Mouse (Mus musculus) C2C12 (cell line): ENCODE measurements at regions not wholly inside any gene's neighbourhood (a gene's known extent, or its start where the extent isn't known, plus 50 kb on each side); places are given as distances from the start of the nearest gene placed in this dataset.
A peak's percentile ranks its signal among the peaks of the same experiment; 100 is the strongest.

ENCODE experiments used
- H3K27me3 ChIP-seq: one replicate; pipeline ENCODE4 v1.6.1; 2011; ENCODE audit not compliant: control insufficient read depth, insufficient read depth, insufficient read length
- H3K36me3 ChIP-seq: one replicate; pipeline ENCODE4 v1.6.1; 2011; ENCODE audit not compliant: control insufficient read depth, insufficient read depth
- H3K4me3 ChIP-seq: one replicate; pipeline ENCODE4 v1.5.1; 2011; ENCODE audit warnings: mild to moderate bottlenecking, control low read depth; ENCODE audit not compliant: poor library complexity, insufficient read depth, severe bottlenecking
- H3K79me2 ChIP-seq: one replicate; pipeline ENCODE4 v1.6.1; 2011; ENCODE audit not compliant: control insufficient read depth, insufficient read depth
- H3K79me3 ChIP-seq: one replicate; pipeline ENCODE4 v1.6.1; 2011; ENCODE audit warnings: low read depth, control low read depth
- H3ac ChIP-seq: one replicate; pipeline ENCODE3; 2011; ENCODE audit warnings: low read depth; ENCODE audit not compliant: control insufficient read depth, insufficient read length
- CEBPB ChIP-seq: IDR thresholded peaks from one replicate; pipeline ENCODE4 v1.6.1; 2011; ENCODE audit warnings: low read depth, mild to moderate bottlenecking, control low read depth, moderate library complexity
- CTCF ChIP-seq: IDR thresholded peaks from one replicate; pipeline ENCODE4 v1.5.1; 2011; ENCODE audit not compliant: control insufficient read depth, insufficient read depth, insufficient read length
- FOSL1 ChIP-seq: IDR thresholded peaks from one replicate; pipeline ENCODE4 v1.8.0; 2011; ENCODE audit warnings: mild to moderate bottlenecking, low read length; ENCODE audit not compliant: poor library complexity, insufficient read depth, severe bottlenecking
- MAX ChIP-seq: IDR thresholded peaks from one replicate; pipeline ENCODE4 v1.6.1; 2011; ENCODE audit warnings: mild to moderate bottlenecking, control low read depth
- MYOD1 ChIP-seq: IDR thresholded peaks from one replicate; pipeline ENCODE4 v1.6.1; 2011; ENCODE audit warnings: low read depth; ENCODE audit not compliant: control insufficient read depth, insufficient read length
- MYOG ChIP-seq: IDR thresholded peaks from one replicate; pipeline ENCODE4 v1.6.1; 2011; ENCODE audit not compliant: control insufficient read depth, insufficient read length; ENCODE audit errors: extremely low read depth
- USF1 ChIP-seq: IDR thresholded peaks from one replicate; pipeline ENCODE4 v1.6.1; 2011; ENCODE audit warnings: low read depth, mild to moderate bottlenecking, control low read depth, moderate library complexity

- Histone ChIP-seq H3K79me3 (no peaks in the 10 kb centered on the region), H3K4me3 (no peak overlapping the region), H3K79me2 (no peaks in the 10 kb centered on the region), H3K36me3 (no peaks in the 10 kb centered on the region), H3K27me3 (no peaks in the 10 kb centered on the region), H3ac (no peak overlapping the region)
- TF ChIP-seq MYOD1 (no peak), CTCF (no peak), MAX (no peak), CEBPB (no peak), MYOG (no peak)
Measured at GRCm38 (mm10) chr9:122455779-122456178, 104.4 kb downstream of the Abhd5 start.

DNA sequence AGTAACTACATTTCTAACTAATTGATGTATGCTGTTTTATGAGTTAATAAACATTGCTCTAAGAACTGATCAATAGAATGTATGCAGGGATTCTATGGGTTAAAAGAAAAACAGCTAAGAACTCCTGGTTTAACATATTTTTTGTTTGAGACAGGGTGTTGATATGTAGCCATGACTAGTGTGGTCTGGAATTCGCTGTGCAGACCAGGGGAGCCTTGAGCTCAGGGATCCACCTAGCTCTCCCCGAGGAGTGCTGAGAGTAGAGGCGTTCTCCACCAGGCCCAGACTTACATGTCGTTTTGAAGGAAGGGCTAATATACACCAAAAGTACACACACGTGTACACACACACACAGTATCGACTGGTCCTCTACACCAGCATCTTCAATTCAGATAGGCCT is 108.1 kb downstream of the Abhd5 start:
- Histone ChIP-seq H3K79me2 (no peaks in the 10 kb centered on the region), H3K27me3 (peaks cover 6% of the 10 kb centered on the region), H3K4me3 (no peak overlapping the region), H3ac (no peak overlapping the region), H3K36me3 (no peaks in the 10 kb centered on the region), H3K79me3 (no peaks in the 10 kb centered on the region)
- no peak for TF ChIP-seq FOSL1
- no peak for TF ChIP-seq MAX
- no peak for TF ChIP-seq MYOG
- no peak for TF ChIP-seq CEBPB
- no peak for TF ChIP-seq CTCF
- no peak for TF ChIP-seq MYOD1
- TF ChIP-seq USF1 = no peak

DNA sequence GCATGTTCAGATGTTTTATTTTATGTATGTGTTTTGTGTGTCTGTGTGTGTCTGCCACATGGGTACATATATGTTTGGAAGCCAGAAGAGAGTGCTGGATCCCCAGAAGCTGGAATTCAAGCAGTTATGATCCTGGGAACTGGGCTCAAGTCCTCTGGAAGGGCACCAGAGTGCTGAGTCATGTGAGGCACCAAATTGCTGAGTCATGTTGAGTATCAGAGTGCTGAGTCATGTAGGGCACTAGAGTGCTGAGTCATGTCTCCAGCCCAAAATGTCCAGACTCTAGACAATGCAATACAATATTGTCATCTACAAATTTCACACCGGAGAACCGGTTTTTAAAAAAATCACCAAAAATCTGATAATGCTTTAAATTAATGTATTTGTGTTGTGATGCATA is 120.1 kb downstream of the Abhd5 start:
- Histone ChIP-seq H3K79me2 (no peaks in the 10 kb centered on the region), H3K79me3 (no peaks in the 10 kb centered on the region), H3ac (no peak overlapping the region), H3K36me3 (no peaks in the 10 kb centered on the region), H3K27me3 (no peaks in the 10 kb centered on the region), H3K4me3 (no peak overlapping the region)
- peak; percentile 22 for TF ChIP-seq USF1
- peak; percentile 70 for TF ChIP-seq FOSL1
- TF ChIP-seq CEBPB = no peak

- H3K79me3 ChIP-seq = no peaks in the 10 kb centered on the region
- TF ChIP-seq USF1 (no peak), CTCF (no peak), CEBPB (no peak), MYOG (no peak), MYOD1 (no peak), MAX (no peak), FOSL1 (no peak)
- H3K4me3 ChIP-seq = no peak overlapping the region
- no peak overlapping the region for H3ac ChIP-seq
- H3K79me2 ChIP-seq = no peaks in the 10 kb centered on the region
- H3K36me3 ChIP-seq = no peaks in the 10 kb centered on the region
- H3K27me3 ChIP-seq = peaks cover 29% of the 10 kb centered on the region
Measured at GRCm38 (mm10) chr9:122476356-122476755, 124.9 kb downstream of the Abhd5 start.

GRCm38 (mm10) chr9:122487001-122487400 is 135.6 kb downstream of the Abhd5 start:
- H3K79me2 ChIP-seq = no peaks in the 10 kb centered on the region
- no peak overlapping the region for H3ac ChIP-seq
- H3K36me3 ChIP-seq = no peaks in the 10 kb centered on the region
- peaks cover 13% of the 10 kb centered on the region for H3K27me3 ChIP-seq
- no peak for TF ChIP-seq USF1
- no peak for TF ChIP-seq CEBPB
- no peak for TF ChIP-seq MYOG
- TF ChIP-seq MAX = no peak
- no peak for TF ChIP-seq MYOD1
- no peaks in the 10 kb centered on the region for H3K79me3 ChIP-seq
- H3K4me3 ChIP-seq = no peak overlapping the region

DNA sequence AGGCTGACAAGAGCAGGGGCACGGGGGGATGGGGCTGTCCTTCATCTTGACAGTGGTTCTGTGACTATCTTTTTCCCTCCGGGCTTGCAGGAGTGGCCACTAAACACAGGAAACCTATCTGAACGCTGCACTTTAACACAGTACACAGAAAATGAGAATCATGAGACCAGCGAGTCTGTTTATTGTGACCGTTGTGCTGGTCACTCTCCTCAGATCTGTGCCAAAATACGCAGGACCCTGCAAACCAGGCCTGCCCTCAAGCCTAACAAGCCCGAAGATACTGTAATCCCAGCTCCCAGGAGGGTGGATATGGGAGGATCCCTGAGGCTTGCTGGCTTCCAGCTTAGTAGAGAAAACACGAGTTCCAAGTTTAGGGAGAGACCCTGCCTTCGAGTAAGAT is 143.3 kb downstream of the Abhd5 start:
- no peak overlapping the region for H3ac ChIP-seq
- no peaks in the 10 kb centered on the region for H3K36me3 ChIP-seq
- TF ChIP-seq MYOD1 = no peak
- no peak for TF ChIP-seq CEBPB
- no peak overlapping the region for H3K4me3 ChIP-seq
- no peaks in the 10 kb centered on the region for H3K79me3 ChIP-seq
- H3K27me3 ChIP-seq = peaks cover 21% of the 10 kb centered on the region
- no peaks in the 10 kb centered on the region for H3K79me2 ChIP-seq

DNA sequence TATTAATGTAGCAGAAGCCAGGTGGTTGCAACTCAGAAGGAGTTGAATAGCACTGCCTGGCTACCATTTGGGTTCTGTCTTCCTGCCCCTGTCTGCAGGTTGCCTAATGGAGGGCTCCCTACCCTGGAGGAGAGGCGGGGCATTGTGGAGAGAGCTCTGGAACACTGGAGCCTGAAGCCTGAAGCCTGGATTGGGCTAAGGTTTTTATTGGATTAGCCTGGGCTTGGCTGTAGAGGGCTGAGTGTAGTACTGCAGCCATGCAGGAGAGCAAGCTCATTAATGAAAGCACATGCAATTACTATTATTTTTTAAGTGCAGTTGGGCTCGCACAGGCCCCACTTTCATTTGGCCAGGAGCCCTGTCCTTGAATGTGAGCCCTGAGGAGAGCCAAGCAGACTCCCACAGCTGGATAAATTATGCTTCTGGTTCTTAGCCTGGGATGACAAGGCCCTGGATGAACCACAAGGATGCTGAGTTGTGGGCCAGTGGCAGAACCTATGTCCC is 145.1 kb downstream of the Abhd5 start:
- Histone ChIP-seq H3K79me3 (no peaks in the 10 kb centered on the region), H3K27me3 (peaks cover 25% of the 10 kb centered on the region)
- no peak for TF ChIP-seq USF1
- TF ChIP-seq MYOG = no peak
- no peak for TF ChIP-seq FOSL1
- TF ChIP-seq CEBPB = no peak
- no peak for TF ChIP-seq MYOD1
- no peak for TF ChIP-seq MAX
- TF ChIP-seq CTCF = no peak

More for the DNA sequence above, 145.1 kb downstream of the Abhd5 start:
- Histone ChIP-seq H3K79me2 (no peaks in the 10 kb centered on the region), H3ac (no peak overlapping the region), H3K36me3 (no peaks in the 10 kb centered on the region), H3K4me3 (no peak overlapping the region)
